Mouse (Mus musculus): ENCODE data around the gene Efhd2. TPM values are rescaled to one million over a fixed set of nuclear protein-coding genes. Genes with fewer than 3 reads are reported as not detected.

Efhd2 gene
- polyA plus RNA-seq, 1 experiment from 2014 or later, result 82.8 TPM

- no peak overlapping the region for H3K4me2 ChIP-seq (replicated peaks)
- H3K4me1 ChIP-seq, result peaks cover 61% of the 10 kb centered on the region
- no peaks in the 10 kb centered on the region for H3K36me3 ChIP-seq
- peak overlapping the region; percentile 88 for H3K27ac ChIP-seq (replicated peaks)
- 79% methylated on average over 8 of the region's 8 CpGs for WGBS
- no peak overlapping the region for H3K9ac ChIP-seq (replicated peaks)
- no peak overlapping the region for H3K4me3 ChIP-seq
- no peaks in the 10 kb centered on the region for H3K27me3 ChIP-seq
- ATAC-seq (replicated peaks), result no peak
- no peaks in the 10 kb centered on the region for H3K9me3 ChIP-seq
Observed at GRCm38 (mm10) chr4:141898905-141899304, 24.2 kb upstream of the Efhd2 start.

- Histone ChIP-seq H3K4me1 (peaks cover 58% of the 10 kb centered on the region), H3K9ac (replicated peaks) (no peak overlapping the region), H3K27ac (replicated peaks) (peak overlapping the region; percentile 88), H3K36me3 (no peaks in the 10 kb centered on the region), H3K4me3 (no peak overlapping the region), H3K27me3 (no peaks in the 10 kb centered on the region), H3K9me3 (no peaks in the 10 kb centered on the region), H3K4me2 (replicated peaks) (no peak overlapping the region)
- WGBS, result 30% methylated on average over 3 of the region's 3 CpGs
- ATAC-seq (replicated peaks), result no peak
Observed at GRCm38 (mm10) chr4:141897838-141898237, 23.1 kb upstream of the Efhd2 start.

GRCm38 (mm10) chr4:141897225-141897624, 22.5 kb upstream of the Efhd2 start:
- no peak for ATAC-seq (replicated peaks)

GRCm38 (mm10) chr4:141895772-141896171, 21.1 kb upstream of the Efhd2 start:
- H3K4me1 ChIP-seq, result peaks cover 39% of the 10 kb centered on the region
- ATAC-seq (replicated peaks), result no peak
- no peaks in the 10 kb centered on the region for H3K36me3 ChIP-seq
- WGBS, result 78% methylated on average over 12 of the region's 12 CpGs
- H3K9ac ChIP-seq (replicated peaks), result no peak overlapping the region
- no peak overlapping the region for H3K4me2 ChIP-seq (replicated peaks)
- H3K9me3 ChIP-seq, result no peaks in the 10 kb centered on the region
- H3K27ac ChIP-seq (replicated peaks), result no peak overlapping the region
- no peak overlapping the region for H3K4me3 ChIP-seq
- H3K27me3 ChIP-seq, result no peaks in the 10 kb centered on the region

More at GRCm38 (mm10) chr4:141897225-141897624, 22.5 kb upstream of the Efhd2 start:
- Histone ChIP-seq H3K4me2 (replicated peaks) (no peak overlapping the region), H3K9me3 (no peaks in the 10 kb centered on the region), H3K27ac (replicated peaks) (peak overlapping the region; percentile 88), H3K4me3 (no peak overlapping the region), H3K9ac (replicated peaks) (no peak overlapping the region), H3K27me3 (no peaks in the 10 kb centered on the region), H3K4me1 (peaks cover 52% of the 10 kb centered on the region), H3K36me3 (no peaks in the 10 kb centered on the region)
- WGBS, result 47% methylated on average over 6 of the region's 6 CpGs

- H3K4me1 ChIP-seq, result peaks cover 19% of the 10 kb centered on the region
- H3K27me3 ChIP-seq, result no peaks in the 10 kb centered on the region
- no peak overlapping the region for H3K9ac ChIP-seq (replicated peaks)
- no peak overlapping the region for H3K4me2 ChIP-seq (replicated peaks)
- H3K36me3 ChIP-seq, result no peaks in the 10 kb centered on the region
- no peak overlapping the region for H3K27ac ChIP-seq (replicated peaks)
- 90% methylated on average over 8 of the region's 8 CpGs for WGBS
- H3K4me3 ChIP-seq, result no peak overlapping the region
- ATAC-seq (replicated peaks), result no peak
- H3K9me3 ChIP-seq, result no peaks in the 10 kb centered on the region
Observed at GRCm38 (mm10) chr4:141893157-141893784, 18.6 kb upstream of the Efhd2 start.

GRCm38 (mm10) chr4:141886385-141886968, 11.8 kb upstream of the Efhd2 start:
- H3K9me3 ChIP-seq, result no peaks in the 10 kb centered on the region
- no peaks in the 10 kb centered on the region for H3K4me1 ChIP-seq
- H3K27me3 ChIP-seq, result no peaks in the 10 kb centered on the region
- H3K4me3 ChIP-seq, result no peak overlapping the region
- no peak overlapping the region for H3K27ac ChIP-seq (replicated peaks)
- ATAC-seq (replicated peaks), result no peak
- H3K9ac ChIP-seq (replicated peaks), result no peak overlapping the region
- H3K4me2 ChIP-seq (replicated peaks), result no peak overlapping the region
- WGBS, result 59% methylated on average over 6 of the region's 6 CpGs
- no peaks in the 10 kb centered on the region for H3K36me3 ChIP-seq

- Histone ChIP-seq H3K4me3 (no peak overlapping the region), H3K4me2 (replicated peaks) (no peak overlapping the region), H3K36me3 (no peaks in the 10 kb centered on the region), H3K9me3 (no peaks in the 10 kb centered on the region), H3K4me1 (no peaks in the 10 kb centered on the region), H3K27me3 (no peaks in the 10 kb centered on the region), H3K9ac (replicated peaks) (no peak overlapping the region), H3K27ac (replicated peaks) (no peak overlapping the region)
- WGBS, result 85% methylated on average over 9 of the region's 9 CpGs
- no peak for ATAC-seq (replicated peaks)
Observed at GRCm38 (mm10) chr4:141885451-141885850, 10.7 kb upstream of the Efhd2 start.

GRCm38 (mm10) chr4:141882858-141883257, 8.1 kb upstream of the Efhd2 start:
- ATAC-seq (replicated peaks), result no peak
- Histone ChIP-seq H3K4me2 (replicated peaks) (no peak overlapping the region), H3K27ac (replicated peaks) (no peak overlapping the region), H3K36me3 (no peaks in the 10 kb centered on the region), H3K9ac (replicated peaks) (no peak overlapping the region), H3K4me1 (no peaks in the 10 kb centered on the region), H3K4me3 (no peak overlapping the region), H3K27me3 (no peaks in the 10 kb centered on the region), H3K9me3 (no peaks in the 10 kb centered on the region)
- WGBS, result 92% methylated on average over 7 of the region's 7 CpGs

GRCm38 (mm10) chr4:141881950-141882349, 7.2 kb upstream of the Efhd2 start:
- Histone ChIP-seq H3K27me3 (no peaks in the 10 kb centered on the region), H3K9me3 (no peaks in the 10 kb centered on the region), H3K4me2 (replicated peaks) (no peak overlapping the region), H3K4me3 (no peak overlapping the region), H3K4me1 (no peaks in the 10 kb centered on the region), H3K36me3 (no peaks in the 10 kb centered on the region), H3K27ac (replicated peaks) (no peak overlapping the region), H3K9ac (replicated peaks) (no peak overlapping the region)
- 81% methylated on average over 5 of the region's 5 CpGs for WGBS
- ATAC-seq (replicated peaks), result no peak

GRCm38 (mm10) chr4:141881289-141881914, 6.7 kb upstream of the Efhd2 start:
- 70% methylated on average over 10 of the region's 10 CpGs for WGBS
- ATAC-seq (replicated peaks), result no peak
- H3K4me1 ChIP-seq, result no peaks in the 10 kb centered on the region
- no peak overlapping the region for H3K4me3 ChIP-seq
- H3K4me2 ChIP-seq (replicated peaks), result no peak overlapping the region
- no peak overlapping the region for H3K27ac ChIP-seq (replicated peaks)
- no peaks in the 10 kb centered on the region for H3K27me3 ChIP-seq
- H3K9me3 ChIP-seq, result no peaks in the 10 kb centered on the region
- H3K36me3 ChIP-seq, result no peaks in the 10 kb centered on the region
- H3K9ac ChIP-seq (replicated peaks), result no peak overlapping the region

- Histone ChIP-seq H3K9ac (replicated peaks) (no peak overlapping the region), H3K27me3 (no peaks in the 10 kb centered on the region), H3K4me1 (peaks cover 10% of the 10 kb centered on the region), H3K27ac (replicated peaks) (no peak overlapping the region), H3K4me3 (no peak overlapping the region), H3K36me3 (no peaks in the 10 kb centered on the region), H3K4me2 (replicated peaks) (no peak overlapping the region), H3K9me3 (no peaks in the 10 kb centered on the region)
- no peak for ATAC-seq (replicated peaks)
- 71% methylated on average over 9 of the region's 9 CpGs for WGBS
Observed at GRCm38 (mm10) chr4:141879875-141880274, 5.2 kb upstream of the Efhd2 start.

- Histone ChIP-seq H3K27ac (replicated peaks) (no peak overlapping the region), H3K4me1 (peaks cover 14% of the 10 kb centered on the region), H3K9me3 (no peaks in the 10 kb centered on the region), H3K4me3 (no peak overlapping the region), H3K4me2 (replicated peaks) (no peak overlapping the region), H3K36me3 (no peaks in the 10 kb centered on the region), H3K27me3 (no peaks in the 10 kb centered on the region), H3K9ac (replicated peaks) (no peak overlapping the region)
- WGBS, result 77% methylated on average over 4 of the region's 4 CpGs
- no peak for ATAC-seq (replicated peaks)
Observed at GRCm38 (mm10) chr4:141879074-141879473, 4.4 kb upstream of the Efhd2 start.
